Mouse (Mus musculus) heart, postnatal 0 days (tissue): Measurements from ENCODE around the gene Tmem204.

Source experiments
- CTCF ChIP-seq: IDR thresholded peaks from 2 replicates; pipeline ENCODE4 v1.5.1; 2016; ENCODE audit warnings: antibody characterized with exemption, control low read depth, low read depth
- EP300 ChIP-seq: IDR thresholded peaks from 2 replicates; pipeline ENCODE4 v1.6.1; 2016; ENCODE audit warnings: antibody characterized with exemption, low read depth

DNA sequence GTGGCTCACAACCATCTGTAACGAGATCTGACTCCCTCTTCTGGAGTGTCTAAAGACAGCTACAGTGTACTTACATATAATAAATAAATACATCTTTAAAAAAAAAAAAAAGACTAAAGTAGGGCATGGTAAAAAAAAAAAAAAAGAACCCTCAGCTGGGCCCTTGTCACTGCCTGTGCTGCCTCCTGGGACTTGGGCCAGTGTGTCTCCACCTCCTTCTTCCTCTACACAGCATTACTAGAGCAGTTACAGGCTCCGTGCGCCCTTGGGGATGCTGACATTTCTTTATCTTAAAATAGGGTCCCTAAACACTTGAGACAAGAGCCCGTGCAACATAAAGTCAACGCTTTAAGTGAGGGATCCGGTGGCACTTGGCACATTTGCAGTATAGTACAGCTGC lies 36.2 kb downstream of the Tmem204 start:
- TF ChIP-seq CTCF (no peak), EP300 (no peak)
